Mouse (Mus musculus): Measurements from ENCODE around the gene Wdr37. TPM values are rescaled to one million over a fixed set of nuclear protein-coding genes. Genes with fewer than 3 reads are reported as not detected.

Wdr37 gene
- polyA plus RNA-seq, 1 experiment from 2014 or later: 24.4 TPM

GRCm38 (mm10) chr13:8840941-8841340 is 30.8 kb downstream of the Wdr37 start:
- H3K4me2 ChIP-seq: no peak overlapping the region
- peak overlapping the region; percentile 63; the same call in 1 of the 2 replicates for H3K27ac ChIP-seq (ENCODE audit: low read depth)
- no peak overlapping the region for H3K9ac ChIP-seq
- no peaks in the 10 kb centered on the region for H3K27me3 ChIP-seq (ENCODE audit: insufficient read depth, low read length)
- no peak for TF ChIP-seq CTCF (IDR thresholded peaks at IDR 0.05; ENCODE audit: low read depth)
- no peaks in the 10 kb centered on the region for H3K9me3 ChIP-seq (ENCODE audit: low read depth, low read length)
- ATAC-seq (ENCODE audit: insufficient read depth) (no peak), DNase-seq (no peak)
- H3K4me1 ChIP-seq (ENCODE audit: insufficient read depth): no peaks in the 10 kb centered on the region
- H3K36me3 ChIP-seq (ENCODE audit: insufficient read depth): peaks cover 74% of the 10 kb centered on the region
- WGBS: 82% methylated on average over 2 of the region's 2 CpGs
- H3K4me3 ChIP-seq (ENCODE audit: low read depth, low read length): no peak overlapping the region

- 62% methylated on average over 6 of the region's 6 CpGs for WGBS
- no peak overlapping the region for H3K4me2 ChIP-seq
- H3K9ac ChIP-seq: no peak overlapping the region
- H3K4me3 ChIP-seq (ENCODE audit: low read depth, low read length): no peak overlapping the region
- H3K9me3 ChIP-seq (ENCODE audit: low read depth, low read length): no peaks in the 10 kb centered on the region
- H3K4me1 ChIP-seq (ENCODE audit: insufficient read depth): no peaks in the 10 kb centered on the region
- peak; percentile 67 for DNase-seq
- peaks cover 78% of the 10 kb centered on the region for H3K36me3 ChIP-seq (ENCODE audit: insufficient read depth)
- ATAC-seq (ENCODE audit: insufficient read depth): peak; percentile 75; the same call in 1 of the 2 replicates
- peak overlapping the region; percentile 80 for H3K27ac ChIP-seq (ENCODE audit: low read depth)
- H3K27me3 ChIP-seq (ENCODE audit: insufficient read depth, low read length): no peaks in the 10 kb centered on the region
- TF ChIP-seq CTCF (IDR thresholded peaks at IDR 0.05; ENCODE audit: low read depth): no peak
Measured at GRCm38 (mm10) chr13:8839937-8840336, 31.8 kb downstream of the Wdr37 start.

GRCm38 (mm10) chr13:8839111-8839510 is 32.6 kb downstream of the Wdr37 start:
- Histone ChIP-seq H3K27me3 (ENCODE audit: insufficient read depth, low read length) (no peaks in the 10 kb centered on the region), H3K4me1 (ENCODE audit: insufficient read depth) (no peaks in the 10 kb centered on the region), H3K36me3 (ENCODE audit: insufficient read depth) (peaks cover 83% of the 10 kb centered on the region), H3K4me2 (no peak overlapping the region), H3K27ac (ENCODE audit: low read depth) (peak overlapping the region; percentile 80), H3K9me3 (ENCODE audit: low read depth, low read length) (no peaks in the 10 kb centered on the region), H3K4me3 (ENCODE audit: low read depth, low read length) (no peak overlapping the region), H3K9ac (no peak overlapping the region)
- WGBS: 88% methylated on average over 10 of the region's 10 CpGs
- no peak for TF ChIP-seq CTCF (IDR thresholded peaks at IDR 0.05; ENCODE audit: low read depth)
- no peak for ATAC-seq (ENCODE audit: insufficient read depth)
- DNase-seq: no peak

- Histone ChIP-seq H3K4me1 (ENCODE audit: insufficient read depth) (no peaks in the 10 kb centered on the region), H3K27ac (ENCODE audit: low read depth) (no peak overlapping the region), H3K9ac (no peak overlapping the region), H3K4me3 (ENCODE audit: low read depth, low read length) (no peak overlapping the region), H3K4me2 (no peak overlapping the region), H3K9me3 (ENCODE audit: low read depth, low read length) (no peaks in the 10 kb centered on the region), H3K36me3 (ENCODE audit: insufficient read depth) (peaks cover 81% of the 10 kb centered on the region), H3K27me3 (ENCODE audit: insufficient read depth, low read length) (no peaks in the 10 kb centered on the region)
- WGBS: 75% methylated on average over 3 of the region's 3 CpGs
- ATAC-seq (ENCODE audit: insufficient read depth) (no peak), DNase-seq (no peak)
- no peak for TF ChIP-seq CTCF (IDR thresholded peaks at IDR 0.05; ENCODE audit: low read depth)
Measured at GRCm38 (mm10) chr13:8838394-8838793, 33.3 kb downstream of the Wdr37 start.

GRCm38 (mm10) chr13:8834573-8834972 is 37.1 kb downstream of the Wdr37 start:
- peaks cover 52% of the 10 kb centered on the region for H3K36me3 ChIP-seq (ENCODE audit: insufficient read depth)
- 94% methylated on average over 5 of the region's 5 CpGs for WGBS

GRCm38 (mm10) chr13:8831546-8832251 is 40.0 kb downstream of the Wdr37 start:
- ATAC-seq (ENCODE audit: insufficient read depth): no peak
- Histone ChIP-seq H3K36me3 (ENCODE audit: insufficient read depth) (peaks cover 45% of the 10 kb centered on the region), H3K27me3 (ENCODE audit: insufficient read depth, low read length) (no peaks in the 10 kb centered on the region), H3K9me3 (ENCODE audit: low read depth, low read length) (no peaks in the 10 kb centered on the region), H3K4me2 (no peak overlapping the region), H3K4me1 (ENCODE audit: insufficient read depth) (peaks cover 4% of the 10 kb centered on the region; the same call in 1 of the 2 replicates), H3K4me3 (ENCODE audit: low read depth, low read length) (no peak overlapping the region), H3K9ac (no peak overlapping the region), H3K27ac (ENCODE audit: low read depth) (no peak overlapping the region)
- no peak for DNase-seq
- 66% methylated on average over 7 of the region's 7 CpGs for WGBS
- 0 out of 2 replicates have a peak, but pooled peaks have one; percentile 3 for TF ChIP-seq CTCF (IDR thresholded peaks at IDR 0.05; ENCODE audit: low read depth)

More at GRCm38 (mm10) chr13:8834573-8834972, 37.1 kb downstream of the Wdr37 start:
- DNase-seq (no peak), ATAC-seq (ENCODE audit: insufficient read depth) (no peak)
- Histone ChIP-seq H3K4me1 (ENCODE audit: insufficient read depth) (no peaks in the 10 kb centered on the region), H3K4me3 (ENCODE audit: low read depth, low read length) (no peak overlapping the region), H3K4me2 (no peak overlapping the region), H3K9me3 (ENCODE audit: low read depth, low read length) (no peaks in the 10 kb centered on the region), H3K27ac (ENCODE audit: low read depth) (no peak overlapping the region), H3K9ac (no peak overlapping the region), H3K27me3 (ENCODE audit: insufficient read depth, low read length) (no peaks in the 10 kb centered on the region)
- no peak for TF ChIP-seq CTCF (IDR thresholded peaks at IDR 0.05; ENCODE audit: low read depth)

GRCm38 (mm10) chr13:8830696-8831095 is 41.0 kb downstream of the Wdr37 start:
- peaks cover 4% of the 10 kb centered on the region; the same call in 1 of the 2 replicates for H3K4me1 ChIP-seq (ENCODE audit: insufficient read depth)
- H3K4me2 ChIP-seq: no peak overlapping the region
- ATAC-seq (ENCODE audit: insufficient read depth): no peak
- no peaks in the 10 kb centered on the region for H3K27me3 ChIP-seq (ENCODE audit: insufficient read depth, low read length)
- H3K9ac ChIP-seq: no peak overlapping the region
- no peak for TF ChIP-seq CTCF (IDR thresholded peaks at IDR 0.05; ENCODE audit: low read depth)
- no peak for DNase-seq
- no peak overlapping the region for H3K4me3 ChIP-seq (ENCODE audit: low read depth, low read length)
- peaks cover 37% of the 10 kb centered on the region for H3K36me3 ChIP-seq (ENCODE audit: insufficient read depth)
- no peaks in the 10 kb centered on the region for H3K9me3 ChIP-seq (ENCODE audit: low read depth, low read length)
- no peak overlapping the region for H3K27ac ChIP-seq (ENCODE audit: low read depth)
